Mouse (Mus musculus) forebrain, embryonic 12.5 days (tissue): ENCODE measurements at regions not wholly inside any gene's neighbourhood (a gene's known extent, or its start where the extent isn't known, plus 50 kb on each side); places are given as distances from the start of the nearest gene placed in this dataset.
"Not testable (repeated sequence)": the region's sequence is repeated elsewhere in the genome, so short reads cannot be mapped to it uniquely, and the experiment has no call there.

Source experiments
- ATAC-seq: fragments of 200-750 bp; cut with Nextera tagmentation; 2 replicates; pipeline ENCODE4 v1.8.0; 2017; ENCODE audit warnings: moderate TSS enrichment; ENCODE audit not compliant: low FRiP score
- H3K27ac ChIP-seq: fragments of 300-500 bp; sonication (generic); 2 replicates; pipeline ENCODE4 v1.5.1; 2016; ENCODE audit warnings: mild to moderate bottlenecking
- H3K27me3 ChIP-seq: fragments of 300-500 bp; sonication (generic); 2 replicates; pipeline ENCODE4 v1.6.1; 2016; ENCODE audit warnings: mild to moderate bottlenecking
- H3K36me3 ChIP-seq: fragments of 300-500 bp; sonication (generic); replicated peaks from 2 replicates; pipeline ENCODE4 v1.6.1; 2016; ENCODE audit warnings: mild to moderate bottlenecking
- H3K4me1 ChIP-seq: fragments of 300-500 bp; sonication (generic); 2 replicates; pipeline ENCODE4 v1.6.1; 2016
- H3K4me2 ChIP-seq: fragments of 300-500 bp; sonication (generic); 2 replicates; pipeline ENCODE4 v1.6.1; 2016; ENCODE audit warnings: mild to moderate bottlenecking, moderate library complexity
- H3K4me3 ChIP-seq: fragments of 300-500 bp; sonication (generic); replicated peaks from 2 replicates; pipeline ENCODE4 v1.5.1; 2016; ENCODE audit warnings: mild to moderate bottlenecking
- H3K9ac ChIP-seq: fragments of 300-500 bp; sonication (generic); 2 replicates; pipeline ENCODE4 v1.6.1; 2016; ENCODE audit warnings: mild to moderate bottlenecking
- H3K9me3 ChIP-seq: fragments of 300-500 bp; sonication (generic); 2 replicates; pipeline ENCODE4 v1.6.1; 2016
- WGBS: fragments of 180-500 bp; shearing (Covaris S2); methylation state at CpG from one replicate; pipeline ENCODE4 v1.1.7; 2016; 5-methylcytosine and 5-hydroxymethylcytosine counted together

DNA sequence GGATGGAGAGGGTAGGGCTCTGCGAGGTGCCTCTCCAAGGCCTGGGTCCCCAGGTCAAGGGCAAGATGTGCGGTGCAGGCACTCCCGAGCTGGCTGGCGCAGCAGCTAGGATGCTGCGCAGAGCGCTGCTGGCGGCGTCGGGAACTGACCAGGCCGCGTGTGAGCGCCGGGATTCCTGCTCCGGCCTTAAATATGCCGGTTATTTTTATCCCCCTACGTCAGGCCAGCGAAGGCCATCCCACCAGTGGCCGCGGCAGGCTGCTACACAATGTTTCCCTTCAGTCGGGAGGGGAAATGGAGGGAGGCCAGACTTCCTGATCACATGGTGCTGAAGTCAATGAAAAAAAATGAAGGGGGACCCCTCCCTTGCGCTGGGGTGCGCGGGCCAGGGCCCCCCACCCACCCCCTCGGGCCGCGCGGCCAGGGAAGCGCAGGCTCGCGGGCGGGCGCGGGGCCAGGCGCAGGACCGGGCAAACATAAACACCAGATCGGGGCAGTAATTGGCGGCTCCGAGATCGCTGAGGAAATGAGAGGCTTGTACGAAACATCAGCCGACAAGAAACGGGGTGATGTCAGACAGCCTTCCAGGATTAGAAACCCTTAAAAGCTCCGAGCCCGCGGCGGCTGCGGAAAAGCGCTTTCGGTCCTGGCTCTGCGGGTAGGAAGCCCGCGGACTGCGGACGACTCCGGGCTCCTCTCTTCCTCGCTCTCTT, 118.9 kb upstream of the Klf4 start:
- peak; percentile 88 for ATAC-seq
- Histone ChIP-seq H3K27ac (peak overlapping the region; percentile 88), H3K36me3 (no peaks in the 10 kb centered on the region), H3K27me3 (peaks cover 20% of the 10 kb centered on the region), H3K9ac (peak overlapping the region; percentile 70), H3K4me1 (peaks cover 16% of the 10 kb centered on the region), H3K4me3 (peak overlapping the region; percentile 57), H3K4me2 (peak overlapping the region; percentile 79), H3K9me3 (no peaks in the 10 kb centered on the region)
- WGBS, result under 1% methylated on average over 55 of the region's 56 CpGs

GRCm38 (mm10) chr4:55650186-55650585, 117.9 kb upstream of the Klf4 start:
- H3K27ac ChIP-seq, result no peak overlapping the region
- no peak overlapping the region for H3K9ac ChIP-seq
- H3K4me2 ChIP-seq, result peak overlapping the region; percentile 79; the same call in 1 of the 2 replicates
- 63% methylated on average over 7 of the region's 7 CpGs for WGBS
- H3K4me3 ChIP-seq, result no peak overlapping the region
- no peaks in the 10 kb centered on the region for H3K9me3 ChIP-seq
- no peaks in the 10 kb centered on the region for H3K36me3 ChIP-seq
- no peak for ATAC-seq
- peaks cover 17% of the 10 kb centered on the region for H3K4me1 ChIP-seq
- H3K27me3 ChIP-seq, result peaks cover 20% of the 10 kb centered on the region

GRCm38 (mm10) chr4:55648376-55648775, 116.1 kb upstream of the Klf4 start:
- H3K9me3 ChIP-seq, result no peaks in the 10 kb centered on the region
- no peak overlapping the region for H3K27ac ChIP-seq
- no peak for ATAC-seq
- H3K4me2 ChIP-seq, result no peak overlapping the region
- no peak overlapping the region for H3K9ac ChIP-seq
- peaks cover 19% of the 10 kb centered on the region for H3K4me1 ChIP-seq
- 27% methylated on average over 7 of the region's 7 CpGs for WGBS
- H3K27me3 ChIP-seq, result peaks cover 11% of the 10 kb centered on the region
- no peaks in the 10 kb centered on the region for H3K36me3 ChIP-seq
- no peak overlapping the region for H3K4me3 ChIP-seq

- 89% methylated on average over 3 of the region's 3 CpGs for WGBS
- Histone ChIP-seq H3K4me1 (peaks cover 6% of the 10 kb centered on the region), H3K36me3 (no peaks in the 10 kb centered on the region), H3K27ac (no peak overlapping the region), H3K9ac (no peak overlapping the region), H3K27me3 (no peaks in the 10 kb centered on the region), H3K4me2 (no peak overlapping the region), H3K4me3 (no peak overlapping the region), H3K9me3 (no peaks in the 10 kb centered on the region)
- no peak for ATAC-seq
Observed at GRCm38 (mm10) chr4:55645432-55645831, 113.2 kb upstream of the Klf4 start.

- no peak for ATAC-seq
- Histone ChIP-seq H3K27ac (no peak overlapping the region), H3K36me3 (no peaks in the 10 kb centered on the region), H3K4me2 (no peak overlapping the region), H3K4me1 (peaks cover 3% of the 10 kb centered on the region; the same call in 1 of the 2 replicates), H3K27me3 (no peaks in the 10 kb centered on the region), H3K9me3 (no peaks in the 10 kb centered on the region), H3K4me3 (no peak overlapping the region), H3K9ac (no peak overlapping the region)
- 81% methylated on average over 2 of the region's 2 CpGs for WGBS
Observed at GRCm38 (mm10) chr4:55644895-55645294, 112.6 kb upstream of the Klf4 start.

DNA sequence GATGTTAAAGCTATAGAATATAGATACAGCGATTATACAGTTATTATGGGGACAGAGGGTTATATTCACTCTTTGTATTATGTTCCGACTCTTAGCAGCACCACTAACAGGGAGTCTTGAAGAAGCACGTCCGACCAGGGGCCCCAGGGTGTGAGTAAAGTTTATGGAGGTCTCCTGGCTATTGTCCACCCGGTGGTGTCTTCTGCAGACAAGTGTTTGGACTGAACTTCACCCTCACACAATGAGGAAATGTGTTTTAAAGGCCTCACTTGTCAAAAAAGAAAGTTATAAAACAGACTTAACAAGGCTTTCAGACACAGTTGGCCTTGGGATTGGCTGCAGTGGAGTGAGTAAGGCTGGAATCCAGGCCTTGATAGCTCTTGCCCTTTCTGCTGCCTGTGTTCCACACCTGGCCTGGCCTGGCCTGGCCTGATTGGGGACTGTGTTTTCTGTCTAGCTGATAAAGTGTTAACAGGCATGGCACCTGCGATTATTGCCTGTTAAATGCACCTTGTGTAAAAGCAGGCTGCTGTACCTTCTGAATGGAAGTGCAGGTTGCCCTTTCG, 102.8 kb upstream of the Klf4 start:
- H3K4me2 ChIP-seq, result no peak overlapping the region
- H3K27ac ChIP-seq, result no peak overlapping the region
- H3K4me3 ChIP-seq, result no peak overlapping the region
- no peaks in the 10 kb centered on the region for H3K9me3 ChIP-seq
- no peak for ATAC-seq
- no peak overlapping the region for H3K9ac ChIP-seq
- H3K36me3 ChIP-seq, result no peaks in the 10 kb centered on the region
- 87% methylated on average over 7 of the region's 7 CpGs for WGBS
- H3K4me1 ChIP-seq, result no peaks in the 10 kb centered on the region
- H3K27me3 ChIP-seq, result no peaks in the 10 kb centered on the region

GRCm38 (mm10) chr4:55631157-55631556, 98.9 kb upstream of the Klf4 start:
- H3K27ac ChIP-seq, result no peak overlapping the region
- WGBS, result 92% methylated on average over 1 of the region's 1 CpGs

GRCm38 (mm10) chr4:55630215-55630614, 97.9 kb upstream of the Klf4 start:
- H3K36me3 ChIP-seq, H3K4me1 ChIP-seq, ATAC-seq, H3K27me3 ChIP-seq, H3K4me2 ChIP-seq, H3K9me3 ChIP-seq, H3K4me3 ChIP-seq, H3K9ac ChIP-seq, H3K27ac ChIP-seq: not testable (repeated sequence)
- 92% methylated on average over 4 of the region's 4 CpGs for WGBS

More at GRCm38 (mm10) chr4:55631157-55631556, 98.9 kb upstream of the Klf4 start:
- Histone ChIP-seq H3K4me1 (no peaks in the 10 kb centered on the region), H3K4me2 (no peak overlapping the region), H3K36me3 (no peaks in the 10 kb centered on the region), H3K4me3 (no peak overlapping the region), H3K9ac (no peak overlapping the region), H3K9me3 (no peaks in the 10 kb centered on the region), H3K27me3 (no peaks in the 10 kb centered on the region)
- no peak for ATAC-seq

GRCm38 (mm10) chr4:55624779-55625178, 92.5 kb upstream of the Klf4 start:
- H3K9me3 ChIP-seq, result no peaks in the 10 kb centered on the region
- H3K4me1 ChIP-seq, result no peaks in the 10 kb centered on the region
- no peak overlapping the region for H3K9ac ChIP-seq
- H3K27me3 ChIP-seq, result no peaks in the 10 kb centered on the region
- no peak for ATAC-seq
- H3K4me2 ChIP-seq, result no peak overlapping the region
- H3K36me3 ChIP-seq, result no peaks in the 10 kb centered on the region
- WGBS, result 95% methylated on average over 9 of the region's 9 CpGs
- H3K27ac ChIP-seq, result no peak overlapping the region
- H3K4me3 ChIP-seq, result no peak overlapping the region

GRCm38 (mm10) chr4:55623151-55623760, 91.0 kb upstream of the Klf4 start:
- Histone ChIP-seq H3K4me1 (no peaks in the 10 kb centered on the region), H3K27ac (no peak overlapping the region), H3K9ac (no peak overlapping the region), H3K4me3 (no peak overlapping the region), H3K9me3 (no peaks in the 10 kb centered on the region), H3K36me3 (no peaks in the 10 kb centered on the region), H3K27me3 (no peaks in the 10 kb centered on the region), H3K4me2 (no peak overlapping the region)
- no peak for ATAC-seq
- WGBS, result 78% methylated on average over 4 of the region's 4 CpGs

GRCm38 (mm10) chr4:55622651-55623050, 90.4 kb upstream of the Klf4 start:
- Histone ChIP-seq H3K4me1 (no peaks in the 10 kb centered on the region), H3K27ac (no peak overlapping the region), H3K27me3 (no peaks in the 10 kb centered on the region), H3K36me3 (no peaks in the 10 kb centered on the region), H3K4me2 (no peak overlapping the region), H3K9ac (no peak overlapping the region), H3K9me3 (no peaks in the 10 kb centered on the region), H3K4me3 (no peak overlapping the region)
- 86% methylated on average over 4 of the region's 4 CpGs for WGBS
- no peak for ATAC-seq

GRCm38 (mm10) chr4:55619891-55620290, 87.6 kb upstream of the Klf4 start:
- Histone ChIP-seq H3K27ac (no peak overlapping the region), H3K4me2 (no peak overlapping the region), H3K9ac (no peak overlapping the region), H3K36me3 (no peaks in the 10 kb centered on the region), H3K27me3 (no peaks in the 10 kb centered on the region), H3K4me3 (no peak overlapping the region), H3K9me3 (no peaks in the 10 kb centered on the region), H3K4me1 (no peaks in the 10 kb centered on the region)
- WGBS, result 91% methylated on average over 3 of the region's 3 CpGs
- no peak for ATAC-seq

DNA sequence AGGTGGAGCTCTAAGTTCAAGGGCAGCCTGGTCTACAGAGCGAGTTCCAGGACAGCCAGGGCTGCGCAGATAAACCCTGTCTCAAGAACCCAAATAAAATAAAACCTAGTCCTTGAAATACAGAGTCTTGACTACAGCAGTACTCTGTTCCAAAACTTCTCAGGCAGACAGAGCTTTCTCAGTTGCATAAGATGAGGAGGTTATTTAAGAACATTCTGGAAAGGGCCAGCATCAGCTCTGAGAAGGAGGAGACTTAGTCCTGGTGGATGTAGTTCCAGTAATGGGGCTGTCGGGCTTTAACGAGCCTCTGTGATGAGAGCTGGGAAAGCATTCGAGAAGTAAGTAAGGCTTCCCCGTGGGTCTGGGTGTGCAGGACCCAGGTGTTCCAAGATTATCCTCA, 83.5 kb upstream of the Klf4 start:
- H3K4me1 ChIP-seq, result no peaks in the 10 kb centered on the region
- H3K4me2 ChIP-seq, result no peak overlapping the region
- no peaks in the 10 kb centered on the region for H3K36me3 ChIP-seq
- 77% methylated on average over 6 of the region's 6 CpGs for WGBS
- no peak for ATAC-seq
- H3K27me3 ChIP-seq, result no peaks in the 10 kb centered on the region
- H3K27ac ChIP-seq, result no peak overlapping the region
- H3K9me3 ChIP-seq, result no peaks in the 10 kb centered on the region
- no peak overlapping the region for H3K9ac ChIP-seq
- H3K4me3 ChIP-seq, result no peak overlapping the region
